Mouse (Mus musculus) ES-E14 (cell line): ENCODE results near the gene Senp8. TPM values are rescaled to one million over a fixed set of nuclear protein-coding genes. Genes with fewer than 3 reads are reported as not detected.

Experiments
- DNase-seq: peaks from one replicate; pipeline ENCODE4 v3.0.0-alpha.2; 2013; ENCODE audit warnings: low read depth, low spot score
- H3K27ac ChIP-seq: 2 replicates; pipeline ENCODE4 v1.5.1; 2012; ENCODE audit warnings: low read depth, mild to moderate bottlenecking, low read length, moderate library complexity, mixed read lengths; ENCODE audit not compliant: poor library complexity, insufficient read depth, severe bottlenecking
- H3K36me3 ChIP-seq: 2 replicates; pipeline ENCODE4 v1.6.1; 2012; ENCODE audit warnings: mild to moderate bottlenecking, low read length, moderate library complexity, mixed read lengths; ENCODE audit not compliant: control insufficient read depth, poor library complexity, insufficient read depth, severe bottlenecking
- H3K4me1 ChIP-seq, 2 experiments: fragments of 150-350 bp in 1 of 2; sonication (generic) in 1 of 2; 2 replicates each; pipeline ENCODE4 v1.6.1; 2012; ENCODE audit warnings: low read length in 2 of 2, mild to moderate bottlenecking in 1 of 2, mixed read lengths in 1 of 2; ENCODE audit not compliant: control insufficient read depth in 2 of 2, insufficient read depth in 2 of 2, poor library complexity in 1 of 2
- H3K4me3 ChIP-seq, 2 experiments: fragments of 150-350 bp in 1 of 2; sonication (generic) in 1 of 2; 2 replicates each; pipeline ENCODE4 v1.5.1; 2012; ENCODE audit warnings: low read length in 2 of 2, low read depth in 1 of 2, mild to moderate bottlenecking in 1 of 2, mixed read lengths in 1 of 2; ENCODE audit not compliant: insufficient read depth in 1 of 2, poor library complexity in 1 of 2, severe bottlenecking in 1 of 2
- H3K9ac ChIP-seq: 2 replicates; pipeline ENCODE4 v1.6.1; 2012; ENCODE audit warnings: low read depth, mild to moderate bottlenecking, low read length, mixed read lengths; ENCODE audit not compliant: poor library complexity, insufficient read depth, severe bottlenecking
- H3K9me3 ChIP-seq: fragments of 150-350 bp; sonication (generic); 2 replicates; pipeline ENCODE4 v1.6.1; 2012; ENCODE audit warnings: low read depth, mild to moderate bottlenecking, low read length; ENCODE audit not compliant: control insufficient read depth, insufficient read depth
- CHD2 ChIP-seq: IDR thresholded peaks from 2 replicates; pipeline ENCODE4 v1.6.1; 2014; ENCODE audit warnings: mild to moderate bottlenecking, low read depth, low read length, inconsistent platforms
- HCFC1 ChIP-seq: IDR thresholded peaks from 2 replicates; pipeline ENCODE4 v1.6.1; 2012; ENCODE audit warnings: low read length, inconsistent platforms, borderline replicate concordance; ENCODE audit not compliant: insufficient read depth
- MAFK ChIP-seq: IDR thresholded peaks from 2 replicates; pipeline ENCODE4 v1.6.1; 2014; ENCODE audit warnings: mild to moderate bottlenecking, low read depth, low read length, inconsistent platforms; ENCODE audit not compliant: insufficient read depth
- ZC3H11A ChIP-seq: IDR thresholded peaks from 2 replicates; pipeline ENCODE4 v1.6.1; 2012; ENCODE audit warnings: low read depth, mild to moderate bottlenecking, inconsistent platforms, low read length, borderline replicate concordance
- ZNF384 ChIP-seq: IDR thresholded peaks from 2 replicates; pipeline ENCODE4 v1.6.1; 2012; ENCODE audit warnings: low read depth, low read length, inconsistent platforms
- in situ Hi-C, 2 experiments: fragments of 600-800 bp; cut with MboI; formaldehyde crosslinking; loops; one replicate each; pipeline ENCODE4 v1.15.1; 2025; ENCODE audit warnings: low sequenced_read_pairs in 2 of 2, inconsistent platforms in 1 of 2; ENCODE audit not compliant: unreplicated experiment in 2 of 2
- total RNA-seq: library from RNA; depleted of rRNA; stranded (reverse); fragments of 300-350 nt; gene quantifications from 2 replicates; pipeline ENCODE4 v1.2.3, GENCODE M21; 2012

Senp8 gene
- total RNA-seq, 1 experiment: 5.0 TPM

DNA sequence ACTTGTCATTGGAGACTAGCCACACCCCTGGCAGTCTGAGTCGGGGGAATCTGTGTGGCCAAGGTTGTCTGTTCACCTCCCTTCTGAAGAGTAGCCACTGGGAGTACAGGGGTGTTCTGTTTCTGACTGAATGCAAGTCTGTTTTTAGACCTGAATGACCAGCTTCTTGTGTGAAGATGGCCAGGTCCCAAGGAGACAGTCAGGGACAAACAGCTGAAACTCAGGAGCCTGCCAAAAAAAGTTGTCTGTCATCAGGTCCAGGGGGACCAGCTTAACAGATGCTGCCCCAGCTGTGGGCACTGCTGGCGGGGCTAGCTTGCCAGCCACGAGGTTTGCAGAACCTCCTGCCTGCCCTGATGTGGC, 55.1 kb downstream of the Senp8 start:
- in situ Hi-C loops: no loop called here
- Histone ChIP-seq H3K27ac (no peak overlapping the region), H3K9ac (no peak overlapping the region), H3K36me3 (no peaks in the 10 kb centered on the region), H3K4me3 (no peak overlapping the region), H3K9me3 (no peaks in the 10 kb centered on the region), H3K4me1 (peaks cover 2 to 18% of the 10 kb centered on the region in 2 experiments; a peak in 1 of 4 replicates)
- no peak for DNase-seq
- TF ChIP-seq ZNF384: no peak
- no peak for TF ChIP-seq ZC3H11A
- TF ChIP-seq HCFC1: no peak
- no peak for TF ChIP-seq CHD2
- TF ChIP-seq MAFK: no peak

DNA sequence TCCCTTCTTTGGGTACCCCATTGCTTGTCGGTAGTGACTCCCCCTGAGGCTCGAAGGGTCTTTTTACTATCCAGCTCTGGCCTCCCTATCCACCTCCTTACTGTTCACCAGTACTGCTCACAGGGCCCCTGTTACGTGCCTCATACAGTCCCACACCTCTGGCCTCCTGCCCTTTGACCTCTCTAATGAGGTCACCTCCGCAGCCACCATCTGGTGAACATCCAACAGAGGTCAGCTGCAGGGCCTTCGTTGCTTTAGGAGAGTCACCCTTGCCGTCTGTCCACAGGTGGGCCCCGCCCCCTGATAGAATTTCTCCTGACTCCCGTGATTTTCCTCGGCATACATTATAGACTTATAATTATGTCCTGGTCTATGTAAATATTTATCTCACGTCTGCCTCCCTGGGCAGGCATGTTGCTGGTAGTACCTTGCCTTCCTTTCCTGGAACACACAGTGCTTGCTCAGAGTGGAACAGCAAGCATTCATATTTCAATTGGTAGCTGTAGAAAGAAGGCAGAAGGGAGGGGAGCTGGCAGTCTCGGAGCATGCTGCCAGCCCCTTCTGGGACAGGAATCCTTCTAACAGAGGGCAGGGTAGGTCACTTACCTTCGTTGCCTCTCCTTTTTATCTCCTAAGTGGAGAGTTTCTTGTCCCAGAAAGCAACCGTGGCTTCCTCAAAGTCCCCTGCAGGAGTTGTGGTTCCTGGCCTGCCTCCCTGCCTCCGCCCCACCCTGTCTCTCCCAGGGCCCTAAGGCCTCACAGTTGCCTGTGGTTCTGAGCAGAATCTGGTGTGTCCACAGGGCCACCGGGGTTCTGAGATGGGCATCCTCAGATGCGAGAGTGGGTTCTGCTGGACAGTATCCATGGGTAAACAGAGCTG, 55.7 kb downstream of the Senp8 start:
- in situ Hi-C loops: no loop called here
- Histone ChIP-seq H3K4me3 (no peak overlapping the region), H3K4me1 (peaks cover 2 to 18% of the 10 kb centered on the region in 2 experiments; a peak in 1 of 4 replicates), H3K36me3 (no peaks in the 10 kb centered on the region), H3K9ac (no peak overlapping the region), H3K27ac (no peak overlapping the region), H3K9me3 (no peaks in the 10 kb centered on the region)
- no peak for DNase-seq
- TF ChIP-seq ZNF384 (no peak), CHD2 (no peak), ZC3H11A (no peak), HCFC1 (no peak), MAFK (no peak)

DNA sequence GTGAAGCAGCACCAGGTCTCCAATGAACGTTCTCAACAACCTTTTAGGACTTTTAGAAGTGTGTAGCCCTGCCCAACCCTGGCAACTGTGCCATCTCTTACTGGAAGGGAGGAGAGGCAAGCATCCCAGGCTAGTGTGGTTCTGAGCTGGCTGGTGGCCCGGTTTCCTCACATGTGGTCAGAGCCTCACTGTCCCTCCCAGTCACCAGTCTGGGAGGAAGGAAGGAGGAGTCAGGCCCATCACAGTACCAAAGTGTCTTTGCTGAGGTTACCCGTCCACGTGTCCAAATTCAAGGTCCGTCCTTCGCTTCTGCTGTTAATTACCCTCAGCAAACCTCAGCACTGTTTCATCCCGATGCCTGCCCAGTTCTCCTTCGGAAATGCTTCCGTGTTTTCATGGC, 58.4 kb downstream of the Senp8 start:
- no peak overlapping the region for H3K27ac ChIP-seq
- peak overlapping the region; percentile 48 for H3K9ac ChIP-seq
- in situ Hi-C loops: no loop called here
- H3K36me3 ChIP-seq: no peaks in the 10 kb centered on the region
- H3K4me1 ChIP-seq: peaks cover 2 to 20% of the 10 kb centered on the region in 2 experiments; a peak in 1 of 4 replicates
- H3K4me3 ChIP-seq: peak overlapping the region; percentile 49 to 62
- TF ChIP-seq HCFC1: no peak
- no peak for TF ChIP-seq CHD2
- no peak for TF ChIP-seq MAFK
- no peak for TF ChIP-seq ZC3H11A
- no peak for TF ChIP-seq ZNF384
- no peaks in the 10 kb centered on the region for H3K9me3 ChIP-seq
- no peak for DNase-seq

DNA sequence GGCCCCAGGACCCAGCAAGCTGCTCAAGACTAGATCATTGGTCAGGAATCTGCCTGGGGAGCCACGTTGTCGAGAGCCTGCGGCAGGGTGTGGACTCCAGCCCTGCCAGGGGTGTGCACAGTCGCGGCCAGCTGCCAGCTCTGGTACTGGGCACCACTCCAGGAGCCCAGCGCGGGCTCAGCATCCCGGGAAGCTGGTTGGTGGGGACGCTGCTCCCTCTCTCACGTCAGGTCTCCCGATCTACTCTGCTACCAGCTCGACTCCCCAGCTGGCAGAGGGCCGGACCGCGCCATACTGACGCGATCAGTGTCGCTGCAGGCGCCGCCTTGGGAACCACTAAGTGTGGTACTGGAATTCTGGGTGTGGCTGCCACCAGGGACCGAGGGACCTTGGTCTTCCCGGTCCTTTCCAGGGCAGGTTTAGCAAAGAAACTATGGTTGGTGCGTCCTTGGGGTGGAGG, 58.8 kb downstream of the Senp8 start:
- no peaks in the 10 kb centered on the region for H3K9me3 ChIP-seq
- H3K4me1 ChIP-seq: peaks cover 2 to 23% of the 10 kb centered on the region in 2 experiments; a peak in 1 of 4 replicates
- no peak overlapping the region for H3K27ac ChIP-seq
- peak overlapping the region; percentile 49 to 62 for H3K4me3 ChIP-seq
- no peak for DNase-seq
- H3K9ac ChIP-seq: peak overlapping the region; percentile 48
- H3K36me3 ChIP-seq: no peaks in the 10 kb centered on the region
- in situ Hi-C loops: no loop called here
- TF ChIP-seq CHD2 (no peak), ZNF384 (no peak), ZC3H11A (no peak)
